Mouse (Mus musculus) midbrain, postnatal 0 days (tissue): Measurements from ENCODE around the gene Helz. TPM values are rescaled to one million over a fixed set of nuclear protein-coding genes. Genes with fewer than 3 reads are reported as not detected.
A peak's percentile ranks its signal among the peaks of the same experiment; 100 is the strongest.

Source experiments
- ATAC-seq: fragments of 200-750 bp; cut with Nextera tagmentation; 2 replicates; pipeline ENCODE4 v1.8.0; 2017; ENCODE audit warnings: moderate number of reproducible peaks, mild to moderate bottlenecking, moderate TSS enrichment, moderate library complexity; ENCODE audit not compliant: low FRiP score
- DNase-seq: peaks from one replicate; pipeline ENCODE4 v3.0.0-alpha.2; 2015; ENCODE audit warnings: low spot score
- H3K27ac ChIP-seq: fragments of 300-500 bp; sonication (generic); 2 replicates; pipeline ENCODE4 v1.5.1; 2014; ENCODE audit warnings: low read depth, mild to moderate bottlenecking, low read length, mixed read lengths
- H3K27me3 ChIP-seq: fragments of 300-500 bp; sonication (generic); 2 replicates; pipeline ENCODE4 v1.6.1; 2014; ENCODE audit warnings: low read length, control low read depth, mixed read lengths; ENCODE audit not compliant: insufficient read depth
- H3K36me3 ChIP-seq: fragments of 300-500 bp; sonication (generic); 2 replicates; pipeline ENCODE4 v1.6.1; 2014; ENCODE audit warnings: low read length, control low read depth, mixed read lengths; ENCODE audit not compliant: insufficient read depth
- H3K4me1 ChIP-seq: fragments of 300-500 bp; sonication (generic); 2 replicates; pipeline ENCODE4 v1.6.1; 2014; ENCODE audit warnings: mild to moderate bottlenecking, control low read depth, antibody characterized with exemption, low read length, mixed read lengths; ENCODE audit not compliant: insufficient read depth
- H3K4me2 ChIP-seq: fragments of 300-500 bp; sonication (generic); 2 replicates; pipeline ENCODE4 v1.6.1; 2014; ENCODE audit warnings: low read depth, mild to moderate bottlenecking, low read length, mixed read lengths; ENCODE audit not compliant: poor library complexity, severe bottlenecking
- H3K4me3 ChIP-seq: fragments of 300-500 bp; sonication (generic); 2 replicates; pipeline ENCODE4 v1.5.1; 2014; ENCODE audit warnings: low read depth, mild to moderate bottlenecking, low read length, moderate library complexity
- H3K9ac ChIP-seq: fragments of 300-500 bp; sonication (generic); replicated peaks from 2 replicates; pipeline ENCODE4 v1.6.1; 2014; ENCODE audit warnings: mild to moderate bottlenecking, low read length, moderate library complexity, mixed read lengths; ENCODE audit not compliant: poor library complexity, severe bottlenecking
- H3K9me3 ChIP-seq: fragments of 300-500 bp; sonication (generic); 2 replicates; pipeline ENCODE4 v1.6.1; 2016; ENCODE audit warnings: low read length, control low read depth
- CTCF ChIP-seq: IDR thresholded peaks from 2 replicates; pipeline ENCODE4 v1.5.1; 2016; ENCODE audit warnings: antibody characterized with exemption, mild to moderate bottlenecking
- WGBS: fragments of 180-500 bp; shearing (Covaris S2); extraction: QIAGEN DNeasy Blood & Tissue Kit; methylation state at CpG from one replicate; pipeline ENCODE4 v1.1.7; 2014; 5-methylcytosine and 5-hydroxymethylcytosine counted together
- microRNA-seq: library from miRNA; unstranded; fragments of <30 nt; microRNA quantifications from one replicate; pipeline ENCODE4, GENCODE M21; 2016; ENCODE audit warnings: borderline number of aligned reads
- polyA plus RNA-seq: library from polyadenylated mRNA; unstranded; fragments of >200 nt; fragmentation: Nextera tagmentation; extraction: Ambion mirVana; gene quantifications from 2 replicates; pipeline ENCODE4 v1.2.1, GENCODE M21; 2015
- total RNA-seq: library from RNA; depleted of rRNA; stranded (reverse); fragments of >200 nt; gene quantifications from 2 replicates; pipeline ENCODE4 v1.2.3, GENCODE M21; 2014; rRNA removed

The Helz gene
- total and polyA plus RNA-seq, 2 experiments from 2014 or later, result 8.9 to 15.9 TPM

DNA sequence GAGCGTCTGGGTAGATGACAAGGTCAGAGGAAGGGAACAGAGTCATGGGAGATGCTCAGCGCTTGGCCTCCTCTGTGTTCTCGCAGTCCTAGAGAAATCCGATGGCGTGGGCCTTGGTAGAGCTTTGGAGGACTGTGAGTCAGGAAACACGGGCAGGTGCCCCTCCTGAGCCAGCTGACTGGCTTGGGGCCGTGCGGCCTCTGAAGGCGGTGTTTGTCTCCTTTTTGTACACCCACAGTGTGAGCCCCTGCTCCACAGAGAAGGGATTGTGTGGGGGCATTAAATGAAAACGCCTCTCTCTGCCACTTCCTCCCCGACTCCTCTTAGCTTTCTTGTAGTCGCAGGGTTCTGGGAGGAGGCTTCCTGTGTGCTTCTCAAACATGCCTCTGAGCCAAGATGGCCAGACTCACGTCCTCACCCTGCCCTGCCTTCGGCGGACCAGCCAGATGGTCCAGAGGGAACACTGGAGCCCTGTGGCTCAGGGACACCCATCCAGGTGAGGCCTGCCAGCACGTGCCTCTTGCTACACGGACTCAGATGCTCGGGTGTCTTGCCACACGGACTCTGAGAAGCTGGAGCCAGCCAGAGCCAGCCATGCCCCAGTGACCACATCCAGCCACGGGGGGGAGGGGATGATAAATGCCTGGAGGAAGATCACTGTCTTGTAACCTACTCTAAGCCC lies 190.8 kb downstream of the Helz start:
- Histone ChIP-seq H3K27me3 (no peaks in the 10 kb centered on the region), H3K4me3 (no peak overlapping the region), H3K27ac (0 out of 2 replicates have a peak overlapping the region, but pooled peaks have one; percentile 28), H3K4me2 (no peak overlapping the region), H3K36me3 (peaks cover 42% of the 10 kb centered on the region), H3K4me1 (no peaks in the 10 kb centered on the region), H3K9me3 (no peaks in the 10 kb centered on the region), H3K9ac (no peak overlapping the region)
- TF ChIP-seq CTCF, result no peak
- WGBS, result 77% methylated on average over 20 of the region's 20 CpGs
- DNase-seq (no peak), ATAC-seq (0 out of 2 replicates have a peak, but pooled peaks have one; percentile 2)

DNA sequence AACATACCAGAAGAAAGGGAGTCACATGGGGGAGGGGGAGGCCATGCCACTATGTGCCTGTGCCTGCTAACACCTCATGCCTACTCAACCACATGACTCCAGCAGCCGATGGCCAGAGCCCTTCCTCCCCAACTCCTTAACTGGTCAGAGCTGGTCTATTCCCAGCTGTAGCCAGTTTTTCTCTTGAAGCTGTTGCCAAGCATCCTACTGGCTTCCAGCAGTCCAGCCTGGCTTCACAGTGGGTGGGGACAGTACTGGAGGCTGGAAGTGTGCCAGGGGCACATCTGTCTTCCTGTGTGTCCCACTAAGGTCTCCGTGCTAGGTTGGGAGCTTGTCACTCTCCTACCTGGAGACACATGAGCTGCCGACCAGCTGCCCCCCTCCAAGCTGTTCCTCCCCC lies 195.4 kb downstream of the Helz start:
- Histone ChIP-seq H3K4me1 (no peaks in the 10 kb centered on the region), H3K4me3 (no peak overlapping the region), H3K36me3 (peaks cover 11% of the 10 kb centered on the region), H3K4me2 (no peak overlapping the region), H3K27me3 (no peaks in the 10 kb centered on the region), H3K27ac (no peak overlapping the region), H3K9me3 (no peaks in the 10 kb centered on the region), H3K9ac (no peak overlapping the region)
- peak; percentile 57 for ATAC-seq
- peak; percentile 68 for DNase-seq
- 54% methylated on average over 3 of the region's 3 CpGs for WGBS
- no peak for TF ChIP-seq CTCF

Small RNAs within 50 kb of the gene (microRNA-seq; reads per million reads assigned to microRNA genes)
- gene Mir6932, result not detected

Other genes with a start within 250 kb of the Helz start
- 54.8 and 56.5 TPM in 2 replicates for gene Pitpnc1, start 77.2 kb upstream of the Helz start, total RNA-seq
- 50.5 and 54.0 TPM in 2 replicates for gene Pitpnc1, start 77.2 kb upstream of the Helz start, polyA plus RNA-seq
- 39.6 and 49.4 TPM in 2 replicates for gene Psmd12, start 68.4 kb upstream of the Helz start, total RNA-seq
- 150 and 156 TPM in 2 replicates for gene Psmd12, start 68.4 kb upstream of the Helz start, polyA plus RNA-seq
- 0.94 and 1.8 TPM in 2 replicates for gene Cacng1, start 168.6 kb downstream of the Helz start, total RNA-seq
- 1.1 and 1.2 TPM in 2 replicates for gene Cacng1, start 168.6 kb downstream of the Helz start, polyA plus RNA-seq
- gene Cacng4, start 246.6 kb downstream of the Helz start, total RNA-seq, result 112 TPM in 2 replicates
- 58.4 and 61.7 TPM in 2 replicates for gene Cacng4, start 246.6 kb downstream of the Helz start, polyA plus RNA-seq